Mouse (Mus musculus): Measurements from ENCODE around the gene Cyp2c66.
"Not testable (repeated sequence)": the region's sequence is repeated elsewhere in the genome, so short reads cannot be mapped to it uniquely, and the experiment has no call there.

Cyp2c66 gene

DNA sequence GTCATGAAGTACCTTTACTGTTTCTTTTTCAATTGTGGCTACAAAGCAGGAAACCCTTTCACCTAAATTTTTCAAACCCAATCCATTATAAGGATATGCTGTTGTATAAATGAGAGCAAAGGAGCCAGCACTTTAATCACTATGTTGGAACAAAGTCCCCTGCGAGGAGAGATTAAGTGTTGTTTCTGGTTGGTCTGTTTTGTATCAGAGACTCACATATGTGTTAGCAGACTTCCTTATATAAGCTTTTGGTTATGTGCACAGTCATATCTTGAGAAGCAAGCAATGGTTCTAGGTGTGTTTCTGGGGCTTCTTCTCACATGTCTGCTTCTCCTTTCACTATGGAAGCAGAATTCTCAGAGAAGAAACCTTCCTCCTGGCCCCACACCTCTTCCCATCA is at the start of gene Cyp2c66:
Cyp2c66 (plus strand) TSS at position 255 of the 400 bp plus-strand sequence.
- no peak for DNase-seq

- not testable (repeated sequence) for DNase-seq
Observed at GRCm38 (mm10) chr19:39098779-39099178, 14.9 kb upstream of the Cyp2c66 start.

- DNase-seq, result not testable (repeated sequence)
Observed at GRCm38 (mm10) chr19:39156836-39157235, 43.1 kb downstream of the Cyp2c66 start.
